Mouse (Mus musculus): ENCODE measurements around the gene Mfsd2b.

DNA sequence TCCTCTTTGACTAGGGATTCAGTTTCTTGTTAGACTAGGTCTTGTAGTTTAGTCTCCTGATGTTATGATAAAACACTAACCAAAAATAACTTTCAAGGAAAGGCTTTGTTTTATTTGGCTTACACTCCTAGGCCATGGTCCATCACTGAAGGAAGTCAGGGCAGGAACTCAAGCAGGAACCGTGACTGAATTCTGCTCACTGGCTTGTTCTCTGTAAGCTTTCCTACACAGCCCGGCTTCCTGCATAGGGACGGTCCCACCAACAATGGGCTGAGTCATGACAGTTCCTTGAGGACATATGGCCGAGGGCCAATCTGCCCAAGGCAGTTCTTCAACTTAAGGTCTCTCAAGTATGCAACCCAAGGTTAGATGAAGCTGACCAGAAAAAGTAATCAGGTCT is 37.6 kb upstream of the Mfsd2b start:
- TF ChIP-seq GATA1 (IDR thresholded peaks at IDR 0.05; ENCODE audit: borderline replicate concordance, low read length): no peak
- no peak for TF ChIP-seq FLI1 (IDR thresholded peaks at IDR 0.05; ENCODE audit: low read length)
